Mouse (Mus musculus) lung, adult 2 months (tissue): ENCODE measurements around the gene Wdr95. TPM values are rescaled to one million over a fixed set of nuclear protein-coding genes. Genes with fewer than 3 reads are reported as not detected.

Experiments used
- DNase-seq: peaks from one replicate; pipeline ENCODE4 v3.0.0; 2022
- H3K4me1 ChIP-seq: fragments of 200-500 bp; 2 replicates; pipeline ENCODE4 v1.6.1; 2011; ENCODE audit warnings: low read length; ENCODE audit not compliant: control insufficient read depth, insufficient read depth
- H3K4me3 ChIP-seq: fragments of 200-500 bp; replicated peaks from 2 replicates; pipeline ENCODE3; 2011; ENCODE audit warnings: low read depth, mild to moderate bottlenecking, control low read depth, low read length; ENCODE audit errors: extremely low read depth
- CTCF ChIP-seq: fragments of 200-500 bp; IDR thresholded peaks from 2 replicates; pipeline ENCODE4 v1.5.1; 2011; ENCODE audit warnings: mild to moderate bottlenecking, low read length, control low read depth; ENCODE audit not compliant: insufficient read depth
- POLR2A ChIP-seq: fragments of 200-500 bp; IDR thresholded peaks from 2 replicates; pipeline ENCODE4 v1.6.1; 2011; ENCODE audit warnings: low read depth, mild to moderate bottlenecking, control low read depth, low read length, borderline replicate concordance; ENCODE audit errors: extremely low read depth
- WGBS: fragments of 180-500 bp; shearing (Covaris S2); methylation state at CpG from one replicate; pipeline ENCODE4 v1.1.7; 2018; 5-methylcytosine and 5-hydroxymethylcytosine counted together
- polyA plus RNA-seq: library from polyadenylated mRNA; depleted of rRNA; stranded (reverse); fragments of >200 nt; gene quantifications from 2 replicates; pipeline ENCODE4 v1.2.3, GENCODE M21; 2012

Gene Wdr95
- polyA plus RNA-seq, 1 experiment = 1.9 TPM

DNA sequence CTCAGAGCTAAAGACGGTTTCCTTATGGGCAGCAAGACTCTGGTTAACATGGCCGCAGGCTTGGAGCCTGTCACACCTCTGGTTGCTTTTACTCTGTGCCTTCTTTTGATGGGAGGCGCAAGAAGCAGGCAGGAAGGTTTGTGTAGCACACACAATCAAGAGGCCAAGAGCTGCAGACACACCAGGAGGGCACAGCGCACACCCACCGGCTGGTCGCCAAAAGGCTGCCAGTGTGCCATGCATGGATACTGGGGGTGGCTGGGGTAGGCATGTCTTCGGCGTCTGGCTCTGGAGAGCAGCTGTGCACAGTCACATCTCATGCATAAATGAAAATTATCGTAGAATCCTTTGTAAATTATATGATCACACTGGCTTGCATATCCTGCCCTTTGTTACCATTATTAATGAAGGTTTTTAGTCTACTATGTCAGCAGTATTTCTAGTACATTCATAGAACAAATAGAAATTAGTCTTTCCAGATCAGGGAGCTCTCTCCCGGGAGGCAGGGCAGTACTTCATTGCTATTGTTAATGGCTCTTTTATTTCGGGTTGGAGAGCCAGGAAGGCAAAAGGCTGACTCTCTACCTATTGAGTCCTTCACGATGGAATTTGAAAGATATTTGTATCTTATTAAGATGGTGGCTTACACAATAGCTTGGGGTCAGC, 31.9 kb upstream of the Wdr95 start:
- no peak overlapping the region for H3K4me3 ChIP-seq
- TF ChIP-seq CTCF (no peak), POLR2A (no peak)
- H3K4me1 ChIP-seq = no peaks in the 10 kb centered on the region
- no peak for DNase-seq
- 74% methylated on average over 12 of the region's 12 CpGs for WGBS

DNA sequence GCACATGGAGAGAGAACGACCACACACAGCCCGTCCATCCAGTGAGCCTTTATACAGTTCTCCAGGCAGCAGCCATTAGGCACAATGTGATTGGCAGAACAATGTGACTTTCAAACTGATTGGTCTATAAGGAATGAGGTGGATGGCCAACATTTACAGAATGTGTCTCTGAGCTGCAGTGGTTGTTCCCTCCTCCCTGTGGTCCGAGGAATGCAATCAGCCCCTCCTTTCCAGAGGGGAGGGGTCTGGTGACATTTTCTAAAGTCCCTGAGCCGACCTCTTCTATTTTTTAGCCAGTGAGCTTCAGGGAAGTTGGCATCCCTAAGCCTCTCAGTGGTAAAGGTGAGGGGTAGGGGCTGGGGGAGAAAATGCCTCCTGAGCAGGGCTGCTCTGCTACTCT, 28.5 kb upstream of the Wdr95 start:
- Histone ChIP-seq H3K4me1 (no peaks in the 10 kb centered on the region), H3K4me3 (no peak overlapping the region)
- TF ChIP-seq POLR2A (no peak), CTCF (no peak)
- no peak for DNase-seq
- 41% methylated on average over 4 of the region's 4 CpGs for WGBS

DNA sequence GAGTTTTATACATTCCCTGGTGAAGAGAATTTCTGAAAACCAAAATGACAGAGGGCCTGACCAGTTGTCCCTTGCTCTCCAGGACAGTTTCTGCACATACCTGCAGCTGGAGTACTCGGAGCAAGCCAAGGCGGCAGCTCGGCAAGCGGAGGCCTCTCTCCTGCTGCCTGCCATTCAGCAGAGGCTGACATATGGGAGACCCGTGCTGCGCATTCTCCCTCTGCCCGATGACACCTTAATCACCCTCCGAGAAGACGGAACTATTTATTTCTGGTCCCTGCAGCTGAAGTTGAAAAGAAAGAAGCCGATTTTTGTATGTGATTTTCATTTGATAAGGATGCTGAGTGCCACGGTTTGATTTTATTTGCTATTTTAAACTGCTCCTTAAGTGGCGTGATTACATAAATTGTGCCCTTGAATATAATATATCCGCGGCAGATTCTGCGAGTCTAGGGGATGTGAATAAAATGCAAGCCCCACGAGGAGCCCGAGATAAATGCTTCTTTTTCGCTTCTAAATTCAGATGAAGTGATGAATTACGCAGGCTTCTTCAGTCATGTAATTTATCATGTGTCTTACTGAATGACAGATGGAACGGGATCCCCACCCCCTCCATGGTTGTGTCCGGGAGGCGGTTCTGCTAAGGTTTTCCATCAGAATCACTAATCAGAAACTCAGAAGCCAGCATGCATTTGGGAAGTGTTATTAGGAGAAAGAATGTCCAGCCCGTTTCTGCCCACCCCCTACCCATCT, 24.9 kb upstream of the Wdr95 start:
- 79% methylated on average over 23 of the region's 23 CpGs for WGBS
- no peak for DNase-seq
- no peaks in the 10 kb centered on the region for H3K4me1 ChIP-seq
- no peak for TF ChIP-seq POLR2A
- TF ChIP-seq CTCF = no peak
- no peak overlapping the region for H3K4me3 ChIP-seq

DNA sequence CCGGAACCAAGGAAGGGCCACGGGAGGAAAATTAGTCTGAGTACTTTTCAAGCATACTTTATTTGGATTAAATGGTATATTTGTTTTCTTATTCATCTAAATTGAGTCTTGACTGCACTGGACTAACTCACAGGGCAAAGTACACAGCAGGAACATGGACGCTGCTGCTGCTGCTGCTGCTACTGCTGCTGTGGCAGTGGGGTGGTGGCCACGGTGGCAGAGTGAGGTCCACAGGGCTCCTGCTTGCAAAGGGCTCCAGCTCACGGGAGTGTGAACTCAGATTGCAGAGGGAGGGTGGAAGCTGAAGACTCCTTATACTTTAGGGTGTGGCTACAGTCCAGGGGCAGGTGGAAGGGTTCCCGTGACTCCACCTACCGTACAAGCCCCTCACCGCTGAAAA, 23.5 kb upstream of the Wdr95 start:
- H3K4me1 ChIP-seq = no peaks in the 10 kb centered on the region
- TF ChIP-seq CTCF (no peak), POLR2A (no peak)
- WGBS = 62% methylated on average over 8 of the region's 8 CpGs
- H3K4me3 ChIP-seq = no peak overlapping the region
- DNase-seq = no peak

DNA sequence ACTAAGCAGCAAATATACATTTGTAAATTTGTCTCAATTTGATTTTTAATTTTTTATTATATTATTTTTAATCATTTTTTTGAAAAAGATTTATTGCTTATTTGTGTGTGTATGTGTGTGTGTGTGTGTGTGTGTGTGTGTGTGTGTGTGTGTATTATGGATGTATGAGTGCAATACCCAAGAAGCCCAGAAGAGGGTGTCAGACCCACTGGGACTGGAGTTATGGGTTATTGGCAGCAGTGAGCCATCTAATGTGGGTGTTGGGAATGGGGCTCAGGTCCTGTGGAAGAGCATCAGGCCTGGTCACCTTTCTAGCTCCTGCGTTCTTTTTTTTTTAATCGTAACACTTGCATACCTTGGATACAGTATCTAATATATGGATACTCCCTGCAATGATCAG, 22.4 kb upstream of the Wdr95 start:
- Histone ChIP-seq H3K4me1 (no peaks in the 10 kb centered on the region), H3K4me3 (no peak overlapping the region)
- DNase-seq = no peak
- TF ChIP-seq CTCF = no peak
- TF ChIP-seq POLR2A = no peak
- WGBS = 98% methylated on average over 2 of the region's 2 CpGs

DNA sequence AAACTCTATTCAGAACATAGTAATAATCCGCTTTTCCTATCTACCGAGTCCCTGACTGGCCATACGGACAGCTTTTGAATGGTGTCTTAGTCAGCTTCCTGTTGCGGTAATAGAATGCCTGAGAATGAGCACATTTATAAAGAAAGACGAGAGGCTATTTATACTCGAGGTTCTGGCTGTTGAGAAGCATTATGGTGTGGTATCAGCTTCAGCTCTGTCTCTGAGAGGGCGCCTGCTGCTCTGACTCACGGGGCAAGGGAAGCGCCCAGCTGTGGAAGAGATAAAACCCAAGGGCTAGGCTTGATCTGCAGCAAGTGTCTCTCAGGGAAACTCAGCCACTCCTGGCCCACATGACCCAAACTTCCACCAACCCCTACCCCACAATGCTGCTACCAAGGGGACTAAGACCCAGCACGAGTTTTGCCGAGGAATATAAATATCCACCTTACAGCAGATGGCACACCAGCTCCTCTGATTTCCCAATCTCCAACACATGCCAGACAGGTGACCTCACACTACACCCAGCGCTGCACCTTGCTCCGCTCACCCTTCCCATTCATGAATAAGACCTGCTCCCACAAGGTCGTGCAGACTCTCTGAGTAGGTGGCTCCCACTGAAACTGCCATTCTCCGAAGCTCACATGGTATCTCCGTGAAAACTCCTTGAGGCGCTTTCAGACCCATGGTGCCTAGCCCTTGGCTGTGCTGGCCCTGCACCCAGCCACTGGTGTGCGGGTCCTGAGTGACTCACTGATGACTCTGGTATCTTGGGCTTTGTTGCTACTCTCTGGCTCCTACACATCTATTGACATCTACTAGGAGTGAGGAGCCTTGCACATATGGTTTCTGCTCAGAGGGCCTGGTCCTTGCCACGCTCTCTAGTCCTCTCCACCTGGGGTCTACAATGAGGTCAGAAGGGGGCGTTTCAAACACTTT, 20.1 kb upstream of the Wdr95 start:
- Histone ChIP-seq H3K4me3 (no peak overlapping the region), H3K4me1 (no peaks in the 10 kb centered on the region)
- WGBS = 66% methylated on average over 20 of the region's 20 CpGs
- TF ChIP-seq CTCF (no peak), POLR2A (no peak)
- no peak for DNase-seq

DNA sequence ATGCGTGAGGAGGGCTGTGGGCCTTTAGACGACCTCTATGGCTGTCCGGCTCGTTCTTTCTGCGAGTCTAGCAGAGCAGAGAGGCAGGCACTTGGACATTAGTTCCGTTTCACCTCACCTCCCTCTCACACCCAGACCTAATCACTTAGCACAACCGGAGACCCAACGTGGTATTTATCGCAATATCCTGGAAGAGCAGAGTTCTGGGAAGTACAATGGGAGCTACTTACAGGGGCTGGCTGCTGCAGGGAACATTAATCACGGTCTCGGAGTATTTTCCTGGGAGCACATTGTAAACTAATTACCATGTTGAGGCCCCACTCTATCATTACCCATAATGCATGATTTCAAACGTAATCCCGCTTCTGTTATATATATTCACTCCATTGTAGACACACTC, 18.2 kb upstream of the Wdr95 start:
- peaks cover 4% of the 10 kb centered on the region for H3K4me1 ChIP-seq
- 76% methylated on average over 13 of the region's 13 CpGs for WGBS

DNA sequence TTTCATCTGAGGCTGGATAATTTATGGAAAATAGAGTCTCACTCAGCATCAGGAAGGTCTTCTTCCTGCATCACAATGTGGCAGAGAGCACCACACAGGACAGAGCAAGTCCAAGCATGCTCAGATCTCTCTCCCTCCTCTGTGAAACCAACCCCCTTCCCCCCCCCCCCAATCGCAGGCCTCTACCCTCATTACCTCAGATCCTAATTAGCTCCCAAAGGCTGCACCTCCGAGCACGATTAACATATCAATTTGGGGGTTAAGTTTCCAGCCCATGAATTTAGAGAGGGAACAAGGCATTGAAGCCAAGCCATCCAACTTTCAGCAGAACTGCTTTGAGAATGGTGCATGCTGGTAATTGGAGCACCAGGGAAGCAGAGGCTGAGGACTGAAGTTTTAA, 15.8 kb upstream of the Wdr95 start:
- TF ChIP-seq POLR2A (no peak), CTCF (no peak)

More for the DNA sequence above, 18.2 kb upstream of the Wdr95 start:
- no peak overlapping the region for H3K4me3 ChIP-seq
- TF ChIP-seq POLR2A (no peak), CTCF (no peak)
- no peak for DNase-seq

DNA sequence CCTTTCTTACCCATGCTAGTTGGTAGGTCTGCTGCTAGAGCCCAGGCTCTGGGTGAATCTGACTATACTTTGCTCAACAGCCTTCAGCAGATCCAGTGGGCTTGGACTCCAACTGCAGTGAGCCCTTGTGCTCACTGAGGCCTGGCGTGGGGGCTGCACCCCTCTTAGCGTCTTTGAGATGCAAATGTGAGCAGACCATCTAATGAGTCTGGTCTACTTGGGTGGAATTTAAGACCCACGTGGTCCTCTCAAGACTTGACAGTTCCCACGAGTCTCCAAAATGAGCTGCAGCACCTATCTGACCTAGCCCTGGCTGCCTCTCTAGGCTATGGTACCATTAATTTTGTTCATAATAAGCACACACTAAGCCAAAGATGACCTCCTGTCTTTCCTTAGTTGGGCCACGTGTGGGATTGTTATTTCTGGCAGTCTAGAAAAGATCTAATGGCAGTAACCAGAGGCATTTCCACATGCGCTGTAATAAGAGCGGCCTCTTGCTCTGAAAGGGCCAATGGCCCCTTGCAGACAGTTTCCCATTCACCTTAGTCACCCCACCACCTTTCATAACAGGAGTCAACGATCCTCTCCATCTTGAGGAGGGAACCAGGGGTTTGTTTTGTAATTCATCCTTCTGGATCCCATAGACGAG, 14.9 kb upstream of the Wdr95 start:
- 53% methylated on average over 9 of the region's 9 CpGs for WGBS
- DNase-seq = no peak
- H3K4me1 ChIP-seq = peaks cover 4% of the 10 kb centered on the region
- TF ChIP-seq POLR2A = no peak
- TF ChIP-seq CTCF = no peak
- no peak overlapping the region for H3K4me3 ChIP-seq

More for the DNA sequence above, 15.8 kb upstream of the Wdr95 start:
- no peak for DNase-seq
- 76% methylated on average over 3 of the region's 3 CpGs for WGBS
- no peak overlapping the region for H3K4me3 ChIP-seq
- H3K4me1 ChIP-seq = peaks cover 4% of the 10 kb centered on the region
